Mouse (Mus musculus) forebrain, embryonic 14.5 days (tissue): ENCODE measurements around the gene Gjd3. TPM values are rescaled to one million over a fixed set of nuclear protein-coding genes. Genes with fewer than 3 reads are reported as not detected.

ENCODE experiments used
- ATAC-seq: fragments of 200-750 bp; cut with Nextera tagmentation; 2 replicates; pipeline ENCODE4 v1.8.0; 2017; ENCODE audit warnings: mild to moderate bottlenecking, moderate library complexity
- DNase-seq: peaks from one replicate; pipeline ENCODE4 v3.0.0-alpha.2; 2015; ENCODE audit warnings: low spot score
- H3K27ac ChIP-seq: fragments of 300-500 bp; sonication (generic); 2 replicates; pipeline ENCODE4 v1.5.1; 2014; ENCODE audit warnings: low read depth, mild to moderate bottlenecking, control low read depth, low read length, moderate library complexity
- H3K27me3 ChIP-seq: fragments of 300-500 bp; sonication (generic); replicated peaks from 2 replicates; pipeline ENCODE4 v1.6.1; 2014; ENCODE audit warnings: low read length, control low read depth, mixed read lengths; ENCODE audit not compliant: control insufficient read depth, insufficient read depth
- H3K36me3 ChIP-seq: fragments of 300-500 bp; sonication (generic); 2 replicates; pipeline ENCODE4 v1.6.1; 2014; ENCODE audit warnings: low read length, control low read depth; ENCODE audit not compliant: control insufficient read depth, insufficient read depth
- H3K4me1 ChIP-seq: fragments of 300-500 bp; sonication (generic); 2 replicates; pipeline ENCODE4 v1.6.1; 2014; ENCODE audit warnings: antibody characterized with exemption, low read length, control low read depth; ENCODE audit not compliant: control insufficient read depth, insufficient read depth
- H3K4me2 ChIP-seq: fragments of 300-500 bp; sonication (generic); 2 replicates; pipeline ENCODE4 v1.6.1; 2014; ENCODE audit warnings: mild to moderate bottlenecking, control low read depth, low read length
- H3K4me3 ChIP-seq: fragments of 300-500 bp; sonication (generic); 2 replicates; pipeline ENCODE4 v1.5.1; 2014; ENCODE audit warnings: low read depth, low read length, control low read depth
- H3K9ac ChIP-seq: fragments of 300-500 bp; sonication (generic); 2 replicates; pipeline ENCODE4 v1.6.1; 2014; ENCODE audit warnings: mild to moderate bottlenecking, low read length, control low read depth, moderate library complexity
- H3K9me3 ChIP-seq: fragments of 300-500 bp; sonication (generic); replicated peaks from 2 replicates; pipeline ENCODE4 v1.6.1; 2016; ENCODE audit warnings: low read length, control low read depth, mixed read lengths; ENCODE audit not compliant: control insufficient read depth
- WGBS: fragments of 180-500 bp; shearing (Covaris S2); extraction: QIAGEN DNeasy Blood & Tissue Kit; methylation state at CpG from one replicate; pipeline ENCODE4 v1.1.7; 2014; 5-methylcytosine and 5-hydroxymethylcytosine counted together
- polyA plus RNA-seq: library from polyadenylated mRNA; unstranded; fragments of >200 nt; fragmentation: Nextera tagmentation; extraction: Ambion mirVana; gene quantifications from 2 replicates; pipeline ENCODE4 v1.2.1, GENCODE M21; 2014

Gene Gjd3
- polyA plus RNA-seq, 1 experiment from 2014 or later, result 0.28 TPM

DNA sequence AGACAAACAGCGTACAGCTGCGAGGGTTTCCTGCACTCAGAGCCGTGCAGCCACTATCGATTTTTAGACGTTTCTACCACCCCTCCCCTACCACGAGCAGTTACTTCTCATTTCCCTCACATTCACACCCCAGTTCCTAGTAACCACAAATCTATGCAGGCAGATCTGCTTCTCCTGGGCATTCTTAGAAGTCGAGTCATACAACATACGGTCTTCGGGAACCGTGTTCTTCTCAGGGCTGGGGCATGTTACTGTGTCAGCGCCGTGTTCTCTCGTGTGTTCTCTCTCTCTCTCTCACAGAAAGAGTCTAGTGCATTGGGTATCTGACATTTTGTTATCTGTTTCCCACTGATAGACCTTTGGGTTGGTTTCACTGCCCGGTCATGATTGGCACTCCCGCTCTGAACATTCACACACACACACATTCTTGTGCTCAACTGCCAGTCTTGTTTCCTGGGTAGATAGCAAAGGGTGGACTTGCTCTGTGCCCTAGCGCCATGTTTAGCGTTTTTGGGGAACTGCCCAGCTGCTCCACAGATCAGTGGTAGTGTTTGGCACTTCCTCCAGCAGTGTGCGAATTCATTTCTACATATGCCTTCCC lies 34.7 kb downstream of the Gjd3 start:
- WGBS, result 90% methylated on average over 18 of the region's 18 CpGs
- H3K27ac ChIP-seq, result no peak overlapping the region
- H3K4me3 ChIP-seq, result no peak overlapping the region
- ATAC-seq (no peak), DNase-seq (no peak)
- H3K9ac ChIP-seq, result no peak overlapping the region
- H3K36me3 ChIP-seq, result no peaks in the 10 kb centered on the region
- H3K4me1 ChIP-seq, result peaks cover 20% of the 10 kb centered on the region
- H3K27me3 ChIP-seq, result no peaks in the 10 kb centered on the region
- H3K4me2 ChIP-seq, result no peak overlapping the region
- no peaks in the 10 kb centered on the region for H3K9me3 ChIP-seq

DNA sequence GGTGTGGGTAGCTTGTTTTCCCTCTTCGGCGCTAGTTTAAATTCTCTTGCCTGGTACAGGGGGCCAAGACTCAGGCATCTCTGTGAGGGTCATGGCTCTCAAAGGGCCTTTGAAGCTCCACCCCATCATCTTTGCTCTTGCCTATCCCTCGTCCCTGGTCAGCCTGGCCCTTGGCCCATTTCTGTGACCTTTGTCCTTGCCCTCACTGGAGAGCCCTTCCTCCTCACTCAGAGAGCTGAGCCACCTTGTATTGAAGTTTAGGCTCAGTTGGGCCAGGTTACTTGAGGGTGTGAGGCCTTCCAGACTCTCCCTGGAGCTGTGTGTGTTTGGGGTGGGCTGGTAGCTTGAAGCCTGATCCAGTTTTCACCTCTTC lies 37.2 kb downstream of the Gjd3 start:
- Histone ChIP-seq H3K27ac (no peak overlapping the region), H3K4me3 (no peak overlapping the region), H3K27me3 (no peaks in the 10 kb centered on the region), H3K36me3 (no peaks in the 10 kb centered on the region), H3K9ac (no peak overlapping the region), H3K4me2 (no peak overlapping the region), H3K9me3 (no peaks in the 10 kb centered on the region), H3K4me1 (peaks cover 41% of the 10 kb centered on the region)
- no peak for DNase-seq
- no peak for ATAC-seq
- WGBS, result 72% methylated on average over 3 of the region's 3 CpGs

DNA sequence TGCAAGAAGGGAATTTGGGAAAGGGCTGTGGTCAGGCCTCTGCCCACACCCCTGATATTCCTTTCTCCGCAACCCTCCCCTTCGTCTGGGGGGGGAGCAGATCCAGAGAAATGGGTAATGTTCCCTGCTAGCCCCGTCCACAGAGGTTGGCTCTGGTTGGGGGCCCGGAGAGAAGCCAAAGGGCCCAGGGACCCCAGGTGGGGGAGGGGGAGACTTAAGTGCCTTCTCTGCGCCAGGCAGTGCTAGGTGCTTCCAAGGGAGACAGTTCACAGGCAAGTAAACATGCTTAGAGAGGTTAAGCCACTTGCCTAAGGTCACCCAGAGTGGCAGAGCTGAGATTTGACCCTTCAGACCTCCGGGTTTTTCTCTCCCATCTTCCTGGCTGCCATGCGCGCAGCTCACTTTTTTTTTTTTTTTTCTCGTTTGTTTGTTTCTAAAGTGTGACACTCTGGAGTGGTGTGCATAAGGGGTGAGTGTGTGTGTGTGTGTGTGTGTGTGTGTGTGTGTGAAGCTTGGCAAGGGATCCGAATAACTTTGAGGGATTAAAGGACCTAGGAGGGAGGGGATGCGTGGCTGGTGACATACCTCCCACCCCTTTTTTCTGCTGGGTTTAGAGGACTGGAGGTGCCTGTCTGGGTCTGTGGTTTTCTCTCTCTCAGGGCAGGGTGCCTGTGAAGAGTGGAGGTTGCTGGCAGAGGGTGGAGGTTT lies 37.8 kb downstream of the Gjd3 start:
- H3K36me3 ChIP-seq, result no peaks in the 10 kb centered on the region
- peak overlapping the region; percentile 21; the same call in 1 of the 2 replicates for H3K9ac ChIP-seq
- peaks cover 46% of the 10 kb centered on the region for H3K4me1 ChIP-seq
- no peak overlapping the region for H3K27ac ChIP-seq
- no peaks in the 10 kb centered on the region for H3K9me3 ChIP-seq
- ATAC-seq (no peak), DNase-seq (no peak)
- H3K27me3 ChIP-seq, result no peaks in the 10 kb centered on the region
- no peak overlapping the region for H3K4me3 ChIP-seq
- WGBS, result 38% methylated on average over 11 of the region's 11 CpGs
- no peak overlapping the region for H3K4me2 ChIP-seq

DNA sequence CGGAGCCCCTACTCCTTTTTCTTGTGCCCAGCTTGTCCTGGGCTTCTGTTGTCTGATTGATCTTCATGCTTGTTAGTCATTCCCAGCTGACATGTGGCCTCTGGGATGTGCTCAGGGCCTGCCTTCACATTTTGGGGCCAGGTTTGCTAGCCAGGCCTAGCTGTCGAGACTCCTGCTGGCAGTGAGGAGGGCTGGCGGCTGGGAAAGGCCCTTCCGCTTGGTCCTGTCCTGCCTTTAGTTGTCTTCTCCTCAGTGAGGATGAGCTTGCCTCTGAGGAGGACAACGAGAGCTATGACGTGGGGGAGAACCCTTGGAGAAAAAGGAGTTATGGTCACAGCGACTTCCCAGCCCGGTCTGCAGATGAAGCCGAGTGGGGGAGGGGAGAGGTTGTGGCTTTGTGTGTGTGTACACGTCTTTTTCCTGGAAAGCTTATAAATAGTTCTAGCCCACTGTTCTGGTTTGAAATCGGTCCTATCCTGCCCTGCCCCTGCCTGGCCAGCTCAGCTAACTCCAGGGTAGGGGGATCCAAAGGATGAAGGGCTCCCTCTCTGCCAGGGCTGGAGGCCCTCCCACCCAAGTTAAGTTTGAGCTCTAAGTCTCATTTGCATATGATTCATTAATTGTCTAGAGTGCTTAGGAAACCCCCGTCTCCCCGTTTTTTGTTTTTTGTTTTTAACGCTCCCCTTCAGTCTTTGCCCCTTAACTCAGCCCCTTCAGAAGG lies 38.9 kb downstream of the Gjd3 start:
- Histone ChIP-seq H3K4me2 (no peak overlapping the region), H3K4me1 (peaks cover 52% of the 10 kb centered on the region), H3K9me3 (no peaks in the 10 kb centered on the region), H3K9ac (peak overlapping the region; percentile 21; the same call in 1 of the 2 replicates), H3K36me3 (no peaks in the 10 kb centered on the region), H3K4me3 (no peak overlapping the region), H3K27me3 (no peaks in the 10 kb centered on the region), H3K27ac (no peak overlapping the region)
- 33% methylated on average over 14 of the region's 14 CpGs for WGBS
- DNase-seq (no peak), ATAC-seq (no peak)

DNA sequence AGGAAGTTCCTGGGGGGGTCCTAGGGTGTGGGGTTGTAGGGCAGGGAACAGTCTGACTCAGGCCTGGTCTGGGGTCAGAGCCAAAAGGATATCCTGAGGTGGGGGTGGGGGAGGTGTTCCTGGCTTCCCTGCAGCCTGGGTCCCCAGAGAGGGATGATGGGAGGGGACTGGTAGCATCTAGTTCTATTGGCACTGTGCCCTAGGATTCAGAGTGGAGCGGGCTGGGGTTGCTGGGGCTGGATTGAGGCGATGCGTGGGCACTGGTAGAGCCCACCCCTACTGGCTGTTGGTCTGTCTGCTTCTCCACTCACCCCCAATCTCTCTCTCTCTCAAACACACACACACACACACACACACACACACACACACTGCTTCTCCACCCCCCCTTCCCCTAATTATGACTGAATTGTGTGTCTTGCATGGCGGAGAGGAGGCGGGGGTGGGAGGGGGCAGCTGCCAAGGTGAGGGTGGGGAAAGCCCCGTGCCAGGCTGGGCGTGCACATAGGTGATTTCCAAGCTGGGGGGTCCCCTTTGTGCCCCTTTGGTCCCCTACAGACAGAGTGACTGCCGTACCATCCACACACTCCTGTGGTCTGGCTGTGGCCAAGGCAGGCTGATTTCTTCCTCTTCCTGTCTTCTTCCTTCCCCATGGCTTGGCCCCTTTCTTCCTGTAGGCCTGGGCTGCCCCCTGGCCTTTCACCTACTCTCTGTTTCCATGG lies 39.7 kb downstream of the Gjd3 start:
- H3K36me3 ChIP-seq, result no peaks in the 10 kb centered on the region
- H3K27me3 ChIP-seq, result no peaks in the 10 kb centered on the region
- H3K9me3 ChIP-seq, result no peaks in the 10 kb centered on the region
- H3K4me3 ChIP-seq, result no peak overlapping the region
- WGBS, result 53% methylated on average over 8 of the region's 8 CpGs
- peaks cover 59% of the 10 kb centered on the region for H3K4me1 ChIP-seq
- H3K27ac ChIP-seq, result peak overlapping the region; percentile 78
- DNase-seq (peak; percentile 69), ATAC-seq (no peak)
- H3K4me2 ChIP-seq, result no peak overlapping the region
- no peak overlapping the region for H3K9ac ChIP-seq

DNA sequence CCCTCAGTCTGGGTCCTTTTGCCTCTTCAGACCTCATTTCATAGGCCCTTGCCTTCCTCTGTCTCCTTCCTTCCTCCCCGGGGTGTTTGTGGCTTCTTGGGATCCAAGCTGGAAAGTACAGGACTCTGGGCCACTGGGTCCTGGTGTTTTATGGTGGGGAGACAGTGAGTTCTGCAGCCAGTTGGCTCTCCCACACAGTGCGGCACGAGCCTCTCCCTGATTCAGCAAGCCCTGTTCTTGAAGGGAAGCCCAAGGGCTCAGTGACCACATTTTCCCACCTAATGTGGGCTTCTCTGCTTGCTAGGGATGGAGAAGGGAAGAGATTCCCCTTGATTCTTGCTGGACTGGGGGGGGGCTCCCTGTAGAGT lies 40.3 kb downstream of the Gjd3 start:
- DNase-seq, result no peak
- 60% methylated on average over 3 of the region's 3 CpGs for WGBS

DNA sequence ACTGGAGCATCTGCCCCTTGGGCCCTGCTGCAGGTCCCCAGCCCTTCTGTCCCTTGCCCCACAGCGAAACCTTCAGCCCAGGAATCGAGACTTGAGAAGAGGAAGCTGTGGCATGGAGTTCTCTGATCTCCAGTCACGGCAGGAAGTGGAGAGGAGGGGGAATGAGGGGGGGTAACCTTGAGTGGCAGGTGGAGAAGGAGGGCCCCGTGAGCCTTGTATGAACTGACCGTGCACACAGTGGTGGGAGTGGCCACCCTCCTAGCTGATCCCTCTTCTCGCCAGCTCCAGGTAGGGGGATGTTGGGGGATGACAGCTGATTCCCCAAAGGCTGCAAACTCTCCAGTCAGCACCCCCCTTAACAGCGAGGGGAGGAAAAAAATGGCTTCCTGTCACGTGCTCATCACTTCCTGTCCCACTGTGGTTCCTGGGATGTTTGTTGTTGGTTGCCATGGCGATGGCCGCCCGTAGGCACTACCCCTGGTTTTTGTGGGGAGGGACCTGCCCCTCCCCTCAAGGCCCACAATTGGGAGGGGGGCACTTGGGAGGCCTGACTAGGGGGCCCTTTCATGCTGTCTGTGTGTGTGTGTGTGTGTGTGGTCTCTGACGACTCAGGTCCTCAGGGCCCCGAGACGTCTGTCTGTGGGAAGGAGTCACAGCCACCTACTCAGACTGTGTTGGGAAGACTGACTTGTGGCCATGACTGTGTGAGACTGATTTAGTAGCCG lies 40.8 kb downstream of the Gjd3 start:
- Histone ChIP-seq H3K36me3 (no peaks in the 10 kb centered on the region), H3K27ac (peak overlapping the region; percentile 78), H3K4me2 (peak overlapping the region; percentile 63), H3K9ac (peak overlapping the region; percentile 66), H3K4me3 (peak overlapping the region; percentile 43), H3K4me1 (peaks cover 61% of the 10 kb centered on the region), H3K27me3 (no peaks in the 10 kb centered on the region), H3K9me3 (no peaks in the 10 kb centered on the region)
- 4% methylated on average over 15 of the region's 15 CpGs for WGBS
- peak; percentile 49 for ATAC-seq
- DNase-seq, result peak; percentile 90

More for the DNA sequence above, 40.3 kb downstream of the Gjd3 start:
- peak overlapping the region; percentile 78 for H3K27ac ChIP-seq
- peak overlapping the region; percentile 43 for H3K4me3 ChIP-seq
- H3K9me3 ChIP-seq, result no peaks in the 10 kb centered on the region
- H3K9ac ChIP-seq, result peak overlapping the region; percentile 66; the same call in 1 of the 2 replicates
- H3K4me2 ChIP-seq, result peak overlapping the region; percentile 63
- no peaks in the 10 kb centered on the region for H3K36me3 ChIP-seq
- no peak for ATAC-seq
- H3K4me1 ChIP-seq, result peaks cover 60% of the 10 kb centered on the region
- H3K27me3 ChIP-seq, result no peaks in the 10 kb centered on the region

DNA sequence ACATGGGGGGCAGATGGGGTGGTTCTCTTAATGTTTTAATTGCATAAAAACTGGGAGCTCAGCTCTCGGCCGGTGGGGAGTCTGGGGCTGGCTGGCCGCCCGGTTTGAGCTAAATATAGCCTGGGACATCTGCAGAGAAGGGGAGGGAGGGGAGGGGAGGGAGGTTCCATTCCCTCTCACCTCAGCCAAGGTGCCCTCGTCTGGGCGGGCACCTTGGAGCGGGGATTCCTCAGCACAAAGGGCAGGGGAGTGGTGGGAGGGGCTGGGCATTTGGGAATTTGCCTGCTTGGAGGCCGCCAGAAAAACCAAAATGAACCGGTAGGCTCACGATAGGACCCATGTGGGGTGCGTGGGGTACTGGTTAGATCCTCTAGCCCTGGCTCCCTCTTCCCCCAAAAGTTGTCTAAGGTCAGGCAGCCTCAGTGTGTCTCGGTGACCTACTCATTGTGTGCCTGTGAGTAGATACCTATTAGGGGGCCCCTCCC lies 41.4 kb downstream of the Gjd3 start:
- DNase-seq, result peak; percentile 79
- Histone ChIP-seq H3K4me1 (peaks cover 67% of the 10 kb centered on the region), H3K9me3 (no peaks in the 10 kb centered on the region), H3K27ac (peak overlapping the region; percentile 78), H3K36me3 (no peaks in the 10 kb centered on the region), H3K4me2 (peak overlapping the region; percentile 63), H3K27me3 (no peaks in the 10 kb centered on the region; the same call in 1 of the 2 replicates), H3K4me3 (peak overlapping the region; percentile 43), H3K9ac (peak overlapping the region; percentile 66)
- 0 out of 2 replicates have a peak, but pooled peaks have one; percentile 2 for ATAC-seq
- WGBS, result 0% methylated on average over 12 of the region's 12 CpGs
